Mouse (Mus musculus): ENCODE results near the gene Wdr31. TPM values are rescaled to one million over a fixed set of nuclear protein-coding genes. Genes with fewer than 3 reads are reported as not detected.

Wdr31 gene
- total and polyA plus RNA-seq, 2 experiments from 2014 or later: 13.1 to 25.9 TPM

DNA sequence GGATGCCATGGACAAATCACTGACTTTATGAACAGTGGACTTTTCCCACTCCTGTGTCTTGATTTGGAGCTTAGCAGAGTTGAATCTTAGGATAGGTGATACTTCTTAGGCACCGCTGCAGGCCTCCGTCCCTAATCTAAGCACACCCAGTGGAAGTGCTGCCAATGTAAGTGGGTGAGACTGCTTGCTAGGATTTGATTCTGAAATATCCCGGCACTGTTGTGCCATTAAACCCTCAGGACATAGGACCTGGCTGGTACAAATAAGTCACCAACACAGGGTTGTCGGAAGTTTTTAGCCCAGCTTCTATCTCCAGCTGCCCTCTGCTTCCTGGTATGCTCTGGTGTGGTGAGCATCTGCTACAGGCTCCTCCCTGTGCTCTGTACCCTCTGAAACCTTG, 44.8 kb downstream of the Wdr31 start:
- Histone ChIP-seq H3K4me2 (ENCODE audit: low read depth, low read length, poor library complexity, severe bottlenecking) (no peak overlapping the region), H3K36me3 (ENCODE audit: insufficient read depth, low read length) (peaks cover 26% of the 10 kb centered on the region), H3K4me1 (ENCODE audit: insufficient read depth, low read length) (no peaks in the 10 kb centered on the region), H3K9ac (replicated peaks; ENCODE audit: low read length, poor library complexity, severe bottlenecking) (no peak overlapping the region), H3K9me3 (ENCODE audit: low read length) (no peaks in the 10 kb centered on the region), H3K4me3 (ENCODE audit: low read depth, low read length) (no peak overlapping the region), H3K27me3 (ENCODE audit: insufficient read depth, low read length) (no peaks in the 10 kb centered on the region), H3K27ac (ENCODE audit: low read depth, low read length) (no peak overlapping the region)
- DNase-seq (ENCODE audit: low spot score): no peak
- TF ChIP-seq CTCF (IDR thresholded peaks at IDR 0.05): no peak
- 94% methylated on average over 4 of the region's 4 CpGs for WGBS
- ATAC-seq (ENCODE audit: low FRiP score): no peak

DNA sequence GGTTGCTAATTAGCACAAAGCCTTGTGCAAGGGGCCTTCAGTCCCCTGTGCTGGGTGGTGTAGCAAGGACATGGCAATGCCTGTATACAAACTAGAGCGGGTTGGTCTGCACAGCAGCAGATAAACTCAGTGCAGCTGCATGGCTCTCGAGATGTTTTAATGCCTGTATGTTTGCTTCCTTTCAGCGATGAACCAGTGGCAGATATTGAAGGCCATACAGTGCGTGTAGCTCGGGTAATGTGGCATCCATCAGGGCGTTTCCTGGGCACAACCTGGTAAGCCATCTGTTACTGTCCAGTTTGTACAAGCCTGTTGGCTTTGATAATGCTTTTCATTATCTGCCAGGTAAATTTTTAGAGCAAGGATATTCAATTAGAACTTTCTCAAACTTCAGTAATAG, 51.6 kb downstream of the Wdr31 start:
- no peak overlapping the region for H3K4me3 ChIP-seq (ENCODE audit: low read depth, low read length)
- H3K4me1 ChIP-seq (ENCODE audit: insufficient read depth, low read length): no peaks in the 10 kb centered on the region
- no peak for ATAC-seq (ENCODE audit: low FRiP score)
- no peaks in the 10 kb centered on the region for H3K9me3 ChIP-seq (ENCODE audit: low read length)
- no peak overlapping the region for H3K4me2 ChIP-seq (ENCODE audit: low read depth, low read length, poor library complexity, severe bottlenecking)
- H3K27ac ChIP-seq (ENCODE audit: low read depth, low read length): no peak overlapping the region
- peaks cover 84% of the 10 kb centered on the region for H3K36me3 ChIP-seq (ENCODE audit: insufficient read depth, low read length)
- WGBS: 93% methylated on average over 6 of the region's 6 CpGs
- no peak for DNase-seq (ENCODE audit: low spot score)
- no peak for TF ChIP-seq CTCF (IDR thresholded peaks at IDR 0.05)
- H3K27me3 ChIP-seq (ENCODE audit: insufficient read depth, low read length): no peaks in the 10 kb centered on the region
- H3K9ac ChIP-seq (replicated peaks; ENCODE audit: low read length, poor library complexity, severe bottlenecking): no peak overlapping the region

DNA sequence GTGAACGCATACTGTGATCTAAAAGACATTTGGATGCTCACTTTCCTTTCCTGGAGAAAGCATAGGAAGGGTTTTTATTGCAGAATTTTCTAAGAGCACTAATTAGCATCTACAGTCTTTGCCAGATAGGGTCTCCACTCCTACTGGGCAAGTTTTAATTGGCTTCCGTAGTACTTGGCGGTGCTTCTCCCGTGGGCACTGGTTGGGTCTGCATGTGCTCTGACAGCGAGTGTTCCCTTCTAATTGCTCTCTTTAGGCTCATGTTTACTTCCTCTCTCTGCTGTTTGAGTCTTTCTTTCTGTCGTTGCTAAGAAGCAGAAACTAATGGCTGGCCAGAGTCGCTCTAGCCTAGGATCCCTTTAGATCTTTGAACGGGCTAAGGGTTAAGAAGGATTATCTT, 52.2 kb downstream of the Wdr31 start:
- DNase-seq (ENCODE audit: low spot score) (no peak), ATAC-seq (ENCODE audit: low FRiP score) (no peak)
- H3K9me3 ChIP-seq (ENCODE audit: low read length): no peaks in the 10 kb centered on the region
- H3K27ac ChIP-seq (ENCODE audit: low read depth, low read length): no peak overlapping the region
- no peak for TF ChIP-seq CTCF (IDR thresholded peaks at IDR 0.05)
- WGBS: 87% methylated on average over 8 of the region's 8 CpGs
- peaks cover 77% of the 10 kb centered on the region for H3K36me3 ChIP-seq (ENCODE audit: insufficient read depth, low read length)
- H3K4me3 ChIP-seq (ENCODE audit: low read depth, low read length): no peak overlapping the region
- H3K9ac ChIP-seq (replicated peaks; ENCODE audit: low read length, poor library complexity, severe bottlenecking): no peak overlapping the region
- H3K4me1 ChIP-seq (ENCODE audit: insufficient read depth, low read length): no peaks in the 10 kb centered on the region
- H3K27me3 ChIP-seq (ENCODE audit: insufficient read depth, low read length): no peaks in the 10 kb centered on the region
- no peak overlapping the region for H3K4me2 ChIP-seq (ENCODE audit: low read depth, low read length, poor library complexity, severe bottlenecking)

DNA sequence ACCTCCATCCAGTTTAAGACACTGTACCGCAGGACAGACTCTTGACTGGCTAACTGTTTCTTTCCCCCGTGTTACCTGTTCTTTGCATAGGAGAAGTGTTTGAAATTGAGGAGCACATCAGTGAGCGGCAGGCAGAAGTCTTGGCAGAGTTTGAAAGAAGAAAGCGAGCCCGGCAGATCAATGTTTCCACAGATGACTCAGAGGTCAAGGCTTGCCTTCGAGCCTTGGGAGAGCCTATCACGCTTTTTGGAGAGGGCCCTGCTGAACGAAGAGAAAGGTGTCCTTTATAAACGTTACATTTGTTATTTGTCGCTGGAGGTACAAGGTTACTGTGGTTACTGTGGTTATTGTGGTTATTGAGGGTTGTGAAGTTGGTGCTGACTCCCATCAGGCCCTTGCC, 59.1 kb downstream of the Wdr31 start:
- H3K36me3 ChIP-seq (ENCODE audit: insufficient read depth, low read length): peaks cover 37% of the 10 kb centered on the region
- no peak overlapping the region for H3K4me3 ChIP-seq (ENCODE audit: low read depth, low read length)
- H3K9ac ChIP-seq (replicated peaks; ENCODE audit: low read length, poor library complexity, severe bottlenecking): no peak overlapping the region
- H3K27ac ChIP-seq (ENCODE audit: low read depth, low read length): no peak overlapping the region
- WGBS: 94% methylated on average over 10 of the region's 10 CpGs
- ATAC-seq (ENCODE audit: low FRiP score): no peak
- no peaks in the 10 kb centered on the region for H3K27me3 ChIP-seq (ENCODE audit: insufficient read depth, low read length)
- peaks cover 10% of the 10 kb centered on the region for H3K4me1 ChIP-seq (ENCODE audit: insufficient read depth, low read length)
- no peak for DNase-seq (ENCODE audit: low spot score)
- no peak overlapping the region for H3K4me2 ChIP-seq (ENCODE audit: low read depth, low read length, poor library complexity, severe bottlenecking)
- TF ChIP-seq CTCF (IDR thresholded peaks at IDR 0.05): no peak
- H3K9me3 ChIP-seq (ENCODE audit: low read length): no peaks in the 10 kb centered on the region

DNA sequence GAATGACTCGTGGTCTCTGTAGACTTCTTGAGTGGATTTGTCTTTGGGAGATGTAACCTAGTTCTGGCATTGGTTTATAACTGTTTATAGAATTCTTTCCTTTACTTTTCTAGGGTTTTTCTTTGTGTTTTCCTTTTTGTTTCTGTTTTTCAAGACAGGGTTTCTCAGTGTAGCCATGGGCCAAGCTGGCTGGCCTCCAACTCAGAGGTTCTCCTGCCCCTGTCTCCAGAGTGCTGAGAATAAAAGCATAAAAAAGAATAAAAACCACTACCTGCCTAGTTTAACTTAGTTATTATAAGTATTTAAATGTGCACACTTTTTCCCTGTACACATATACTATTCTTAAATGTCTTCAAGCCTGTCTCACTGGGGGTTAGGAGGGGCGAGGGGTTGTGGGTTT, 60.4 kb downstream of the Wdr31 start:
- H3K27ac ChIP-seq (ENCODE audit: low read depth, low read length): no peak overlapping the region
- peaks cover 10% of the 10 kb centered on the region for H3K4me1 ChIP-seq (ENCODE audit: insufficient read depth, low read length)
- ATAC-seq (ENCODE audit: low FRiP score) (no peak), DNase-seq (ENCODE audit: low spot score) (no peak)
- 92% methylated on average over 2 of the region's 2 CpGs for WGBS
- H3K27me3 ChIP-seq (ENCODE audit: insufficient read depth, low read length): no peaks in the 10 kb centered on the region
- H3K4me2 ChIP-seq (ENCODE audit: low read depth, low read length, poor library complexity, severe bottlenecking): no peak overlapping the region
- H3K36me3 ChIP-seq (ENCODE audit: insufficient read depth, low read length): peaks cover 24% of the 10 kb centered on the region
- no peak overlapping the region for H3K4me3 ChIP-seq (ENCODE audit: low read depth, low read length)
- no peaks in the 10 kb centered on the region for H3K9me3 ChIP-seq (ENCODE audit: low read length)
- no peak for TF ChIP-seq CTCF (IDR thresholded peaks at IDR 0.05)
- 0 out of 2 replicates have a peak overlapping the region, but pooled peaks have one; percentile 13 for H3K9ac ChIP-seq (replicated peaks; ENCODE audit: low read length, poor library complexity, severe bottlenecking)

DNA sequence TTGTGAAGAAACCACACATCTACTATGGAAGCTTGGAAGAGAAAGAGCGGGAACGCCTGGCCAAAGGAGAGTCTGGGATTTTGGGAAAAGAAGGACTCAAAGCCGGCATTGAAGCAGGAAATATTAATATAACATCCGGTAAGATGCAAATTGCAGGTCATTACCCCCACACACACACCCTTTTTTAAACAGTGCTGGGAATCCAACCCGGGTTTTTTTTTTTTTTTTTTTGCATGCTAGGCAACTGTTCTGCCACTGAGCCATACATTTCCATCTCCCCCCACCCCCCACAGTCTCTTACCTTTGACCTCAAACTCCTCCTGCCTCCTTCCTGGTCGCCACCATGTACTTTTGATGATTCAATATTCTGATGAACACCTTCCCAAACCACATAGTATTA, 61.1 kb downstream of the Wdr31 start:
- no peak for TF ChIP-seq CTCF (IDR thresholded peaks at IDR 0.05)
- Histone ChIP-seq H3K4me1 (ENCODE audit: insufficient read depth, low read length) (peaks cover 10% of the 10 kb centered on the region), H3K4me2 (ENCODE audit: low read depth, low read length, poor library complexity, severe bottlenecking) (peak overlapping the region; percentile 55), H3K9ac (replicated peaks; ENCODE audit: low read length, poor library complexity, severe bottlenecking) (peak overlapping the region; percentile 77), H3K4me3 (ENCODE audit: low read depth, low read length) (peak overlapping the region; percentile 87), H3K9me3 (ENCODE audit: low read length) (no peaks in the 10 kb centered on the region), H3K27ac (ENCODE audit: low read depth, low read length) (0 out of 2 replicates have a peak overlapping the region, but pooled peaks have one; percentile 74), H3K36me3 (ENCODE audit: insufficient read depth, low read length) (peaks cover 17% of the 10 kb centered on the region), H3K27me3 (ENCODE audit: insufficient read depth, low read length) (no peaks in the 10 kb centered on the region)
- WGBS: 44% methylated on average over 6 of the region's 6 CpGs
- DNase-seq (ENCODE audit: low spot score): no peak
- no peak for ATAC-seq (ENCODE audit: low FRiP score)
